Mouse (Mus musculus) CD4-positive, CD25-positive, alpha-beta regulatory T cell, adult 2 months (primary cell): Measurements from ENCODE around the gene Gpbar1.

Source experiments
- DNase-seq: peaks from one replicate; pipeline ENCODE4 v3.0.0-alpha.2; 2012; ENCODE audit warnings: low read depth, low spot score

The Gpbar1 gene

DNA sequence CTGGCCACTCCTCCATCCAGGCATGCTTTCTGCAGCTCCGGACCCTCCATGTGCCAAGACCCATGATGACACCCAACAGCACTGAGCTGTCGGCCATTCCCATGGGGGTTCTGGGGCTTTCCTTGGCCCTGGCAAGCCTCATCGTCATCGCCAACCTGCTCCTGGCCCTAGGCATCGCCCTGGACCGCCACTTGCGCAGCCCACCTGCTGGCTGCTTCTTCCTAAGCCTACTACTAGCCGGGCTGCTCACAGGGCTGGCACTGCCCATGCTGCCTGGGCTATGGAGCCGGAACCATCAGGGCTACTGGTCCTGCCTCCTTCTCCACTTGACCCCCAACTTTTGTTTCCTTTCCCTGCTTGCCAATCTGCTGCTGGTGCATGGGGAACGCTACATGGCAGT is at the start of gene Gpbar1:
Gene Gpbar1, plus strand, starts transcription at position 13 of the 400 bp plus-strand sequence.
- no peak for DNase-seq

DNA sequence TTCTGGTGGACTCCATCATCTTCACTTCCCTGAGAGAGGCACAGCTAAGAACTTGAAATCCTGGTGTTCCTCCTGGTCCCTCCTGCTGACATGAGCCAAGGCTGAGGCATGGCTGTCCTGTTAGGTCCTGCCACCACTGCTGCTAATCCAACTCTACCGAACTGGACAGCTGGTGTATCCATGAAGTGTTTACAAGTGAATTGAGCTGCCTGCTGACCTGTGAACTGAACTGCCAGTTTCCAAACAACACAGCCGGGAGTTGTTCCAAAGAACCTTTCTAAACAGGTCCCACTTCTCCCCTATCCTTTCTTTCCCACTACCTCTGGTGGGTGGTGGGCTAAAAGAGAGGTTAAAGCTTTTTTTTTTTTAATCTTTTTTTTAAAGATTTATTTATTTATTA is 48.4 kb upstream of the Gpbar1 start:
- DNase-seq: no peak

- DNase-seq: no peak
Observed at GRCm38 (mm10) chr1:74230992-74231391, 47.4 kb upstream of the Gpbar1 start.

GRCm38 (mm10) chr1:74235938-74236589 is 42.3 kb upstream of the Gpbar1 start, which contains the start of gene Arpc2:
Gene Arpc2 (plus strand): TSS chr1:74236084.
- DNase-seq: peak; percentile 99

GRCm38 (mm10) chr1:74236590-74237317 is 41.6 kb upstream of the Gpbar1 start:
- DNase-seq: peak; percentile 61

- DNase-seq: no peak
Observed at GRCm38 (mm10) chr1:74237671-74238070, 40.7 kb upstream of the Gpbar1 start.

GRCm38 (mm10) chr1:74238136-74238535 is 40.2 kb upstream of the Gpbar1 start:
- peak; percentile 45 for DNase-seq

DNA sequence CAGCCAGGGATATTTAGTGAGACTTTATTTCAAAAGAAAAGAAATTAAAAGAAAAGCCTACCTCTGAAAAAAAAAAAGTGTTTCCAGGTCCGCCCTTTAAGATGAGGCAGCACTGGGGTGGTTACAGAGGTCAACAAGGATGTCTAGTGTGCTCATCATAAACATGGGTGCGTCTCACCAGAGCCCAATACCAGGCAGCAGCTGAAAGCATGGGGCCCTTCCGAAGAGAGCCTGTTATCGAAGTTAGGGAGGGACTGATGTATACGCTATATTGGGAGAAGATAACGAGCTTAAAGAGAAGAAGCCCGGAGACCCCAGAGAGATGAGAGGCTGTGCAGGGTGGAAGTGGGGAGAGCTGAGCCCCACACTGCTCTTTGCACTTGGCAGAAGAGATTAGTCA is 39.2 kb upstream of the Gpbar1 start:
- peak; percentile 57 for DNase-seq

GRCm38 (mm10) chr1:74239618-74240017 is 38.7 kb upstream of the Gpbar1 start:
- DNase-seq: peak; percentile 41

- no peak for DNase-seq
Observed at GRCm38 (mm10) chr1:74240311-74240710, 38.0 kb upstream of the Gpbar1 start.

GRCm38 (mm10) chr1:74240832-74241231 is 37.5 kb upstream of the Gpbar1 start:
- no peak for DNase-seq

GRCm38 (mm10) chr1:74245525-74245924 is 32.8 kb upstream of the Gpbar1 start:
- DNase-seq: peak; percentile 49

DNA sequence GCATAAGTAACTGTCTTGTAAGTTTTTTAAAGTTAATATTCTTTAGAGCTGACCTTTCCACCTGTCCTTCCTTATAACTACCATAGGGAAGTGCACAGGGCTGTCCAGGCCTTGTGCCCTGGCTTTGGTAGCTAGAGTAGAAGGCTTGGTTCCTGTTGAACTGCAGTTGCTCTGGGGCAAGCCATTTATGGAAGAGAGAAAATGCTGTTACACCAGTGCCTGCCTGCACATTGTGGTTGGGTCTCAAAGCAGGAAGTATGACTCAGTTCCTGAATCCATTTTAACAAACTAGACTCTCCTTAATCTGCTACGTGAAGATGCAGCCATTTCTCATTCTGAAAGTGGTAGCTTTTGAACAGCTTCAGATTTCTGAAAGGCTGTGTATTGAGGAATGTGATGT is 29.6 kb upstream of the Gpbar1 start:
- DNase-seq: peak; percentile 84

DNA sequence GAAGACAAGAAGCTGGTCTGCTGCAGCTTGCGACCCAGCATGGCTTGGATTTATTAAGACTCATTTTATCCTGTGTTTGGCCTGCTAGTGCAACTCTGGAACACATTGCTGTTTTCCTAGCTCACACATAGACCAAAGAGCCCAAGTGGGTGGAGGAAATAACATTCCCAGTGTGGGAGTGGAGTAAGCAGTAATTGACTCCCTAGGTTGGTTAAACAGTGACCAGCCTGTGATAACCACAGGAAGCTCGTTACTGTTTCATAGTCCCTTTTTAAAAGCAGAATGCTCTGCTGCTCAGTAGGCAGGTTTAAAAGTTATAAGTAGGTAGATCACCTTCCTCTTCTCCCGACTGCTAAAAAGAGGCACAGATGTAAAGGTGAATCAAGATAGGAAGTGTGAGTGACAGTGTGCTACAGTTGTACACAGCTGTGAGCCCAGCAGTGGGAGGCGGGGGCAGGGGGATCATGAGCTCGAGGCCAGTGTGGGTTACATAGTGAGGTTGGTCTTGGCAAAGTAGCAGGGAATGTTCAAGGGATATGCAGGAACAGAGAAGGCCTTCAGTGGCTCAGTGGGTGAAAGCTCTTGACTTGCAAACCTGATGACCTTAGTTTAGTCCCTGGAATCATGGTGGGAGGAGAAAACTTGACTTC is 28.9 kb upstream of the Gpbar1 start:
- DNase-seq: no peak

GRCm38 (mm10) chr1:74250096-74250495 is 28.3 kb upstream of the Gpbar1 start:
- no peak for DNase-seq

- no peak for DNase-seq
Observed at GRCm38 (mm10) chr1:74255704-74256345, 22.5 kb upstream of the Gpbar1 start.

DNA sequence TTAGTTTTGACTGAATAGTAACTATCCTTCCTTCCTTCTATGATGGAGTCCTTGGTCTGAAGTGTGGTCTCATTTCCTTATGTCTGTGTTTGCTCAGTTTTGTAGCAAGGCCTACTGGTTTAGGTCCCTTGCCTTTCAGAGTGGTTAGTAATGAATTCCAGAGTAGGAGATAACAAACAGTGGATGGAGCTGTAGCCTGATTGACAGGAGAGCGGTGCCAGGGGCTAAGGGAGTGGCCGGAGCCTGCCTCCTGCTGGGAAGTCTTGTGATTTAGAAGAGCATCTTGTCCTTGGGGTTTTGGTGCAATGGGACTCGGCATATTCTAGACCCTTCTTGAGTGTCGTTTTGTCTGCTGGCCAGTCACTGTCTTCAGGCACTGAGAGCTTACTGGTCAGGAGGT is 21.6 kb upstream of the Gpbar1 start:
- no peak for DNase-seq

GRCm38 (mm10) chr1:74262510-74262909 is 15.8 kb upstream of the Gpbar1 start:
- peak; percentile 79 for DNase-seq

DNA sequence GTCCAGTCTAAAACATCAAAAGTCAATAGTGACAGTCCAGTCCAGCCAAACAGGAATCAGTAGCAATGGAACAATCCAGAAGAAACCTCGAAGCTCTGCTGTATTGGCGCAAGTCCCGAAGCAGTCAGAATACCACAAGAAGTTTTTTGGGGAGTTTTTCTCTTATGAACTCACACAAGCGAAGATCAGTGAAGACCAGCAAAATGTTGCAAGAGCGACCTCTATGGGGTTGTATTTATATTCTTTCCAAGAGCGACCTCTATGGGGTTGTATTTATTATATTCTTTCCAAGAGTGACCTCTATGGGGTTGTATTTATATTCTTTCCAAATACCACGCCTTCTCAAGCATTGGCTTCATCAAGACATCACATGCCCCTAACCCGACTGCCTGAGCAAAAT is 9.6 kb upstream of the Gpbar1 start:
- peak; percentile 54 for DNase-seq

- DNase-seq: no peak
Observed at GRCm38 (mm10) chr1:74271659-74272058, 6.7 kb upstream of the Gpbar1 start.

- no peak for DNase-seq
Observed at GRCm38 (mm10) chr1:74275015-74275414, 3.3 kb upstream of the Gpbar1 start.

DNA sequence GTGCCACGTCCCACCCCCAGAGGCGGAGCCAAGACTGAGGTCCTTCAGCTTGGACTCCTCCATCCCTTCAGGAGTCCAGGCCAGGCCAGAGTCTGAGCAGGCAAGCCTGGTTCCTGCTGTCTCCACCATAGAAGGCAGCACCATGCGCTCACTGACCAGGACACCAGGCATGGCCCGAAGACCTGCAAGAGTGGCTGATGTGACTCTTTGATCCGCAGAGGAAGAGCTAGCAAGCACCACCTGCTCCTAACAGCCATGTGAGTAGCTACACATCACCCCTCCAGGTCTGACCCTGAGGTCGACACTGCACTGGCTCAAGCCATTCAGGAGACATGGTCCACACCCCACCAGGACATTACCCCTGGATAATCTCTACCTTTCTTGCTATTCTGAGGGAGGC is 1.3 kb upstream of the Gpbar1 start:
- DNase-seq: no peak
